Mouse (Mus musculus) limb, embryonic 15.5 days (tissue): ENCODE results near the gene Hyal4. TPM values are rescaled to one million over a fixed set of nuclear protein-coding genes. Genes with fewer than 3 reads are reported as not detected.

ENCODE experiments used
- ATAC-seq: fragments of 200-750 bp; cut with Nextera tagmentation; 2 replicates; pipeline ENCODE4 v1.8.0; 2017; ENCODE audit warnings: low read depth, moderate TSS enrichment; ENCODE audit not compliant: insufficient number of reproducible peaks, low FRiP score, low TSS enrichment
- H3K27ac ChIP-seq: fragments of 300-500 bp; sonication (generic); 2 replicates; pipeline ENCODE4 v1.5.1; 2015; ENCODE audit warnings: moderate library complexity, mild to moderate bottlenecking, inconsistent platforms
- H3K27me3 ChIP-seq: fragments of 300-500 bp; sonication (generic); 2 replicates; pipeline ENCODE4 v1.6.1; 2015; ENCODE audit warnings: inconsistent platforms
- H3K36me3 ChIP-seq: fragments of 300-500 bp; sonication (generic); 2 replicates; pipeline ENCODE4 v1.6.1; 2015; ENCODE audit warnings: inconsistent platforms
- H3K4me1 ChIP-seq: fragments of 300-500 bp; sonication (generic); 2 replicates; pipeline ENCODE4 v1.6.1; 2015; ENCODE audit warnings: inconsistent platforms
- H3K4me2 ChIP-seq: fragments of 300-500 bp; sonication (generic); 2 replicates; pipeline ENCODE4 v1.6.1; 2015; ENCODE audit warnings: mild to moderate bottlenecking, inconsistent platforms
- H3K4me3 ChIP-seq: fragments of 300-500 bp; sonication (generic); 2 replicates; pipeline ENCODE4 v1.5.1; 2015; ENCODE audit warnings: mild to moderate bottlenecking, inconsistent platforms
- H3K9ac ChIP-seq: fragments of 300-500 bp; sonication (generic); 2 replicates; pipeline ENCODE4 v1.6.1; 2015; ENCODE audit warnings: inconsistent platforms
- H3K9me3 ChIP-seq: fragments of 300-500 bp; sonication (generic); 2 replicates; pipeline ENCODE4 v1.6.1; 2016; ENCODE audit warnings: inconsistent platforms
- WGBS: fragments of 180-500 bp; shearing (Covaris S2); methylation state at CpG from one replicate; pipeline ENCODE4 v1.1.7; 2015; 5-methylcytosine and 5-hydroxymethylcytosine counted together
- polyA plus RNA-seq: library from polyadenylated mRNA; unstranded; fragments of >200 nt; fragmentation: Nextera tagmentation; extraction: Ambion mirVana; gene quantifications from 2 replicates; pipeline ENCODE4 v1.2.1, GENCODE M21; 2015

The Hyal4 gene
- polyA plus RNA-seq = 0.05 and 0.11 TPM in 2 replicates

DNA sequence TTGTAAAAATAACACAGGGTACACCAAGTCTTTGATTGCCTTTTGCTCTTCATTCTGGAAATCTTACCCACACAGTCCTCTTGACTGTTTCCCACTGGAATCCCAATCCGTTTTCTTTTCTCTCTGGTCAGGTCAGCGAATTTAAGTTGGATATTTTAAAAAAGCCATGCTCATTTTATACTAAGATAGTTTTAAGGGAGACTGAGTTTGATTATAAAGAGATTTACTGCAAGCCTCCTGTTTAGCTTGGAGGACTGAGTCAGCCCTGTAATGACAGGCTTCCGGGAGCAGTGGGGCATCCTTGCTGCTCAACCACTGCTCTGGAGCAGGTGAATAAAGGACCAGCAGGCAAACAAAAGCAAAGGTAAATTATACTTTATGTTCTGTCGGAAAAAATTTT lies at the start of gene Hyal4:
TSS of gene Hyal4 (plus strand) at position 301 of the 400 bp plus-strand sequence.
- no peaks in the 10 kb centered on the region for H3K4me1 ChIP-seq
- no peak within 1 kb of the TSS for H3K4me2 ChIP-seq
- no peak within 1 kb of the TSS for H3K4me3 ChIP-seq
- ATAC-seq = no peak
- no peaks in the 10 kb centered on the region for H3K36me3 ChIP-seq
- WGBS = 79% methylated on average over 4 of the region's 4 CpGs
- H3K9ac ChIP-seq = no peak within 1 kb of the TSS
- no peak within 1 kb of the TSS for H3K27ac ChIP-seq
- H3K27me3 ChIP-seq = no peaks in the 10 kb centered on the region
- H3K9me3 ChIP-seq = no peaks in the 10 kb centered on the region

DNA sequence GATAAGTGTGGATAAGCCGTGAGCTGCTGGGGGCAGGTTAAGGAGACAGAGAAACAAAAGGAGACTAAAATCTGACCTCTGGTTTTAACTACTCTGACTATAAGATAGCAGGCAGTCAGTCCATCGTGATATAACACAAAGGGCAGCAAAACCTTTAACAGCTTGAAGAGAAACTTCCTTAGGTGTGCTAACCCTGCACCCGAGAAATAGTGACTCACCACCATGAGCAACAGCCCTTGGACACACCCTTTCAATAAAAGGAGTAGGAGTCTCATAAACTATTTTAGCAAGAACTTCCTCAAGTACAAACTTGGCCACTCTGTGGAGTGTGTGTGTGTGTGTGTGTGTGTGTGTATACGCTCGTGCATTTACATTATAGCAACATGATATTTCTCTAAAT lies 41.0 kb upstream of the Hyal4 start:
- 83% methylated on average over 5 of the region's 5 CpGs for WGBS
- H3K36me3 ChIP-seq = no peaks in the 10 kb centered on the region
- H3K27me3 ChIP-seq = no peaks in the 10 kb centered on the region
- H3K9me3 ChIP-seq = no peaks in the 10 kb centered on the region
- no peak overlapping the region for H3K27ac ChIP-seq
- no peaks in the 10 kb centered on the region for H3K4me1 ChIP-seq
- no peak overlapping the region for H3K4me3 ChIP-seq
- ATAC-seq = no peak
- no peak overlapping the region for H3K4me2 ChIP-seq
- H3K9ac ChIP-seq = no peak overlapping the region

DNA sequence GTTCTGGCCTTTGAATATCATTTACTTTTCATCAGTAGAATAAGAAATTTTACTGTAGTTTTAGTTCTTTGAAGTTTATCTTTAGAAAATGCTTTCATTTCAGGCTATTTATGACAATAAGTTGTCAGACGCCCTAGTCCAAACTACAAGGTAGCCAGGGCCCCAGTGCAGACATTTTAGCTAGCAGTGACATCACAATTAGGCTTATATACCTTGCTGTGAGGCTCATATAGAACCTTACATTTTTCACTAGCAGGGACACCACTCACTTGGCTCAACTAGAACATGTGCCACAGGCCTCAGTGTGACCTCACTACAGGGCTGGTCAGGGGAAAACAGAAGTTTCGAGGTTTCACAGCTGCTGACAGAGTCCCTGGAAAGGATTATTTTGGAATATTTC lies 40.6 kb upstream of the Hyal4 start:
- H3K9me3 ChIP-seq = no peaks in the 10 kb centered on the region
- no peak overlapping the region for H3K27ac ChIP-seq
- H3K36me3 ChIP-seq = no peaks in the 10 kb centered on the region
- H3K4me2 ChIP-seq = no peak overlapping the region
- no peak for ATAC-seq
- 70% methylated on average over 2 of the region's 2 CpGs for WGBS
- no peak overlapping the region for H3K4me3 ChIP-seq
- no peaks in the 10 kb centered on the region for H3K4me1 ChIP-seq
- H3K27me3 ChIP-seq = no peaks in the 10 kb centered on the region
- H3K9ac ChIP-seq = no peak overlapping the region

DNA sequence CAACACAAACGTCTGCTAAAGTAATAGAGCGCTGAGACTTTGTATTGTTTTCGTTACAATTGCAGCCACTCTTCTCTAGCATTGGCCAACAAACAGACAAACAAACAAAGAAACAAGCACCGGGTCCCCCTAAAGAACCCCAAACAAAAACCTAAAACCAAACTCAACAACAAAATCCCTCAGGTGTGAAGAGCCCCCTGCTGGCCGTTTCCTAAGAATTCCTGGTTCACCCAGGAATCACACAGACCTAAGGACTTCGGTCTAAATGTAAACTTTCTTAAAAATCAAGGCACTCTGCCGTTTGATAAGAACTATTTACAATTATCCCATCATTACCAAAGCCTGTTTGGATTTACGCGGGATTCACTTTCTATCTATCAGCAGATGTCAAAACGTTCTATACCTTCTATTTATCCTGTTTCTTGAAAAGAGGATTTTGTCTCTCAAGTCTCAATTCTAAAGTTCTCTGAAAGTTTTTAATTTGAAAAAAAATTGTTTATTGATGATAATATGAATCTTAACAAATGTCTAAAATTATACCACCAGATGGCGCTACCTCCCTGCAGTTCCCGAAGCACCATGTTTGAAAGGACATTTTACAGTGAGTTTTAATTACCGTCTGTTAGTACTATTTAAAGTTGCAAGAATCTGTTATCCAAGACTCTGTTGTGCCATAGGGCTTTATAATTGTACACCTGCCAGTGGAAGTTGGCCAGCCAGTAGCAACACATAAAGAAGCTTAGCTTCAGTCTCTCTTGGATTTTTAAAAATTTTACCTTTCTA lies 26.6 kb upstream of the Hyal4 start:
- WGBS = 27% methylated on average over 13 of the region's 13 CpGs
- Histone ChIP-seq H3K4me3 (no peak overlapping the region), H3K4me1 (no peaks in the 10 kb centered on the region), H3K9me3 (no peaks in the 10 kb centered on the region), H3K36me3 (no peaks in the 10 kb centered on the region), H3K27me3 (no peaks in the 10 kb centered on the region), H3K27ac (no peak overlapping the region), H3K9ac (no peak overlapping the region), H3K4me2 (no peak overlapping the region)
- ATAC-seq = no peak

DNA sequence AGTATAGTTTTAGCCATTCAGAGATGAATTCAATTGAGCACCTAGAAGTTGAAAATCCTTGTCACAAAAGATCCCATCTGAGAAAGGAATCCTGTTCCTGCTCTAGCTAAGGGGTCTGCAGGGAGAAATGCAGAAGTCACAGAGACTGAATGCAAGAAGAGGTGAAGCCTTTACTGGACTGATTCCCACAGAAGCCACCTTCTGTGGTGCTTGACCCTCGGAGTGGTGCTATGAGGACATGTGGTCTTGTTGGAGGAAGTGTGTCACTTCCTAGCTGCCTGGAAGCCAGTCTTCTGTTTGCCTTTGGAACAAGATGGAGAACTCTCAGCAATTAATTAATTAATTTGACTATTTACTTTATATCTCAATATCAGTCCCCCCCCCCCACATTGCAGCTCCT lies 20.0 kb upstream of the Hyal4 start:
- no peaks in the 10 kb centered on the region for H3K9me3 ChIP-seq
- H3K27ac ChIP-seq = no peak overlapping the region
- no peaks in the 10 kb centered on the region for H3K4me1 ChIP-seq
- WGBS = 76% methylated on average over 1 of the region's 1 CpGs
- no peak overlapping the region for H3K4me3 ChIP-seq
- no peak overlapping the region for H3K9ac ChIP-seq
- ATAC-seq = no peak
- H3K36me3 ChIP-seq = no peaks in the 10 kb centered on the region
- no peaks in the 10 kb centered on the region for H3K27me3 ChIP-seq
- H3K4me2 ChIP-seq = no peak overlapping the region

DNA sequence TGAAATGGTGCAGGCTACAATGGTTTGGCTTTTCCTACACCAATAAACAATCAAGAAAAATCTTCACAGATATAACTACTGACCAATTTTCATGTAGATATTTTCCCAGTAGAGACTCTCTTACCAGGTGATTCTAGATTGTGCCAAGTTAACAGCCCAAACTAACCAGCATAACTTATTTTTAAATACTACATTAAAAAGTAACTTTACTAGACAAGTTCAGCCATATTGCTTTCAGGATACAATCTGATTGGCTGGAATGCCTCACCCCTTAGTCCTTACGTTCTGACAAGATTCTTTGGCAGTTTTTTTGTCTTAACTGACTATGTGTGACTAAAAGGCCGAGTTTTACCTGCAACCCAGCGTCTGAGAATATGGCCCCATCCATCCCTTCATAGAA lies 15.2 kb upstream of the Hyal4 start, which contains the start of gene Hyal6:
TSS of gene Hyal6 (plus strand) at position 301 of the 400 bp plus-strand sequence.
- Histone ChIP-seq H3K4me3 (no peak within 1 kb of the TSS), H3K27me3 (no peaks in the 10 kb centered on the region), H3K4me1 (no peaks in the 10 kb centered on the region), H3K27ac (no peak within 1 kb of the TSS), H3K9ac (no peak within 1 kb of the TSS), H3K9me3 (no peaks in the 10 kb centered on the region), H3K36me3 (no peaks in the 10 kb centered on the region), H3K4me2 (no peak within 1 kb of the TSS)
- ATAC-seq = no peak
- WGBS = 74% methylated on average over 3 of the region's 3 CpGs

DNA sequence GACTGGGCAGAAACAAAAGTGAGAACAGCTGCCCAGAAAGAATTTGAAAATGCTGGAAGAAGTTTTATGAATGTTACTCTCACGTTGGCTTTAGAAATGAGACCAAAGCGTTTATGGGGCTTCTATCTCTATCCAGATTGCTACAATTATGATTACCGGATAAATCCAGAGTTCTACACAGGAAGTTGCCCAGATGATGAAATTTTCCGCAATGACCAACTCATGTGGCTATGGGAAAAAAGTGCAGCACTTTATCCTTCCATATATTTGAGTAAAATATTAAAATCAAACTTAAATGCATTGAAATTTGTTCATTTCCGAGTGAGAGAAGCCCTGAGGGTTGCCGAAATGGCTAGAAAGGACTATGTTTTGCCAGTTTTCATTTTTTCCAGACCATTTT lies 13.6 kb upstream of the Hyal4 start:
- H3K9me3 ChIP-seq = no peaks in the 10 kb centered on the region
- H3K4me3 ChIP-seq = no peak overlapping the region
- no peaks in the 10 kb centered on the region for H3K36me3 ChIP-seq
- no peak overlapping the region for H3K9ac ChIP-seq
- no peak overlapping the region for H3K27ac ChIP-seq
- no peaks in the 10 kb centered on the region for H3K27me3 ChIP-seq
- ATAC-seq = no peak
- H3K4me2 ChIP-seq = no peak overlapping the region
- 73% methylated on average over 6 of the region's 6 CpGs for WGBS
- no peaks in the 10 kb centered on the region for H3K4me1 ChIP-seq

DNA sequence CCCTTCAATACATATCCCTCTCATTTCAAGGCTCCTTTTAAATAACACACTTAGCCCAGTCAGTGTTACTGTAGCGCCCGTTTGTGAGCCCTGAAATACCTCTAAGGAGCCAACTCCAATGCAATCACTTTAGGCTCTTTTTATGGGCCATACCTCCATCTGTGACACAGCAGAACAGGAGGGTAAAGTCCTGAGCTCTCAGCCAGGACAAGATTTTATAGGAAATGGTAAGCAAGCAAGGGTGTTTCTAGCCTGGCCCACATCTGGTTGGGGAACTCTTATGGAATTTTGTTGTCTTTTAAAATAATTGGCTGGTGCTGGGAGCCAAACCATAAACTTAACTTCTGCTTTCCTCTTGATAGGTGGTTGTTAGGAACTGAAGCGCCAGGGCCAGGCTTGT lies 11.2 kb downstream of the Hyal4 start:
- no peaks in the 10 kb centered on the region for H3K4me1 ChIP-seq
- no peaks in the 10 kb centered on the region for H3K27me3 ChIP-seq
- H3K4me2 ChIP-seq = no peak overlapping the region
- H3K9me3 ChIP-seq = no peaks in the 10 kb centered on the region
- no peak for ATAC-seq
- WGBS = 40% methylated on average over 3 of the region's 3 CpGs
- no peak overlapping the region for H3K4me3 ChIP-seq
- H3K9ac ChIP-seq = no peak overlapping the region
- no peaks in the 10 kb centered on the region for H3K36me3 ChIP-seq
- H3K27ac ChIP-seq = no peak overlapping the region

DNA sequence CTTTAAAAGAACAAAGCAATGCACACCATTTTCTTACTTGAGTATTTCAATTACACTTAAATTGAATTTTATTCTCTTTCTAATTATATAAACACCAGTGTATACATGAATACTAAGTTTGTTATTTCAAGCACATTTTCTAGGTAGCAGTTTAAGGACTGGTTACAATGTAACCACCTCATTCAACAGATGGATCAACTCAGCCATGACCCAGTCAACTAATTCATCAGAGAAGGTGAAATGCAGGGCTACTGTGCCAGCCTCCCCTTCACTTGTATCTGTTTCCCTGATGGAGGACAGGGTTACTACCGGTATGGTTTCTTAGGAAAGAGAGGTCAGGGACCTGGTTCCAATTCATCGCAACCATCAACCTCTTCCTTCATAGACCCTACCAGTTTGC lies 18.1 kb downstream of the Hyal4 start:
- no peak for ATAC-seq
- no peaks in the 10 kb centered on the region for H3K36me3 ChIP-seq
- H3K9me3 ChIP-seq = no peaks in the 10 kb centered on the region
- H3K4me1 ChIP-seq = no peaks in the 10 kb centered on the region
- no peaks in the 10 kb centered on the region for H3K27me3 ChIP-seq
- no peak overlapping the region for H3K9ac ChIP-seq
- 85% methylated on average over 2 of the region's 2 CpGs for WGBS
- no peak overlapping the region for H3K4me3 ChIP-seq
- no peak overlapping the region for H3K4me2 ChIP-seq
- H3K27ac ChIP-seq = no peak overlapping the region

DNA sequence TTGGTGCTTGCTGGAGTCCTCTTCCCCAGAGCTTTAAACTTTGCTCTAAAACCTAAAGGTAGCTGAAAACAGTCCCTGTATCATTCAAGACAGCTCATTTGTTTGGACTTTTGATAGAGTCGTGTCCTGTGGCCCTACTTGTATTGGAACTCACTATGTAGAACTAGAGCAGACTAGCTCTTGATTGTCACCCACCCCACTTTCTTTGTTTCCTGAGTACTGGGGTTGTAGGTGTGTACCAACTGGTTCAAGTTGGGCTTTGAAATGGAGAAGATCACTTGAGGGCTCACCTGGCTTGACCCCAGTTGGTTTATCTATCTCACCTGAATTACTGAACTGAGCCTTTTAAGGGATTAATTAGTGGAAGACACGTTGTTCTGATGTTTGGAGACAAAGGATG lies 31.1 kb downstream of the Hyal4 start:
- H3K27ac ChIP-seq = no peak overlapping the region
- no peak overlapping the region for H3K4me2 ChIP-seq
- H3K27me3 ChIP-seq = no peaks in the 10 kb centered on the region
- H3K4me1 ChIP-seq = no peaks in the 10 kb centered on the region
- no peak overlapping the region for H3K9ac ChIP-seq
- no peak overlapping the region for H3K4me3 ChIP-seq
- ATAC-seq = no peak
- H3K36me3 ChIP-seq = no peaks in the 10 kb centered on the region
- no peaks in the 10 kb centered on the region for H3K9me3 ChIP-seq
- 61% methylated on average over 2 of the region's 2 CpGs for WGBS

DNA sequence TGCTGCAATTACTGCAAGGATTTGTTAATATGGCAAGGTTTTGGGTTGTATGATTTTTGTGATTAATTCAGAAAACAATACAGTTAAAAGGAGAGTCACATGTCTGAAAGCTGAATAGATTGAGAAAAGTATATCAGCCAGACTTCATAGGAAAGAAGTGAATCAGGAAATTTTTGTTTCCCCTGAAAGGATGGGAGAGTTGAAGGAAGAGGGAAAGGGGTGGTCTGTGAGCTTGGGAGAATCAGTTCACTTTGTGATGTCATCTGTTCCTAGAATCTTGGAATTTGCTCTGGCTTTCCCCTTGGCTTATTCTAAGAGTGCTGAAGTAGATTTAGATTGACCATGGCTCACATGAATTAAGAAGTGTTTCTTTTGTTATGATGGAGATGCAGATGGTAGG lies 42.8 kb downstream of the Hyal4 start, which contains the start of gene Spam1:
TSS of gene Spam1 (plus strand) at position 301 of the 400 bp plus-strand sequence.
- Histone ChIP-seq H3K9ac (no peak within 1 kb of the TSS), H3K27ac (no peak within 1 kb of the TSS), H3K4me1 (no peaks in the 10 kb centered on the region), H3K4me3 (no peak within 1 kb of the TSS), H3K27me3 (no peaks in the 10 kb centered on the region), H3K36me3 (no peaks in the 10 kb centered on the region), H3K9me3 (no peaks in the 10 kb centered on the region), H3K4me2 (no peak within 1 kb of the TSS)
- ATAC-seq = no peak
